Mouse (Mus musculus) liver, postnatal 0 days (tissue): ENCODE measurements around the gene Adamts16. TPM values are rescaled to one million over a fixed set of nuclear protein-coding genes. Genes with fewer than 3 reads are reported as not detected.

Experiments used
- ATAC-seq: fragments of 200-750 bp; cut with Nextera tagmentation; 2 replicates; pipeline ENCODE4 v1.8.0; 2017; ENCODE audit warnings: mild to moderate bottlenecking, moderate library complexity
- DNase-seq: peaks from one replicate; pipeline ENCODE4 v3.0.0-alpha.2; 2016
- H3K27ac ChIP-seq: fragments of 300-500 bp; sonication (generic); 2 replicates; pipeline ENCODE4 v1.5.1; 2014; ENCODE audit warnings: antibody characterized with exemption, moderate library complexity, mild to moderate bottlenecking, low read depth
- H3K27me3 ChIP-seq: fragments of 300-500 bp; sonication (generic); 2 replicates; pipeline ENCODE4 v1.6.1; 2014; ENCODE audit warnings: low read length, control low read depth, mixed read lengths; ENCODE audit not compliant: insufficient read depth
- H3K36me3 ChIP-seq: fragments of 300-500 bp; sonication (generic); replicated peaks from 2 replicates; pipeline ENCODE4 v1.6.1; 2014; ENCODE audit warnings: mild to moderate bottlenecking, control low read depth, low read length, moderate library complexity, mixed read lengths; ENCODE audit not compliant: insufficient read depth
- H3K4me1 ChIP-seq: fragments of 300-500 bp; sonication (generic); 2 replicates; pipeline ENCODE4 v1.6.1; 2014; ENCODE audit warnings: antibody characterized with exemption, mild to moderate bottlenecking, control low read depth; ENCODE audit not compliant: insufficient read depth
- H3K4me2 ChIP-seq: fragments of 300-500 bp; sonication (generic); 2 replicates; pipeline ENCODE4 v1.6.1; 2014; ENCODE audit warnings: low read depth, mild to moderate bottlenecking, low read length, moderate library complexity, mixed read lengths
- H3K4me3 ChIP-seq: fragments of 300-500 bp; sonication (generic); 2 replicates; pipeline ENCODE4 v1.5.1; 2014; ENCODE audit warnings: low read depth, low read length
- H3K9ac ChIP-seq: fragments of 300-500 bp; sonication (generic); replicated peaks from 2 replicates; pipeline ENCODE4 v1.6.1; 2014; ENCODE audit warnings: mild to moderate bottlenecking, moderate library complexity
- H3K9me3 ChIP-seq: fragments of 300-500 bp; sonication (generic); 2 replicates; pipeline ENCODE4 v1.6.1; 2016; ENCODE audit warnings: mild to moderate bottlenecking, control low read depth, low read length, mixed read lengths
- CTCF ChIP-seq: sonication (generic); IDR thresholded peaks from 2 replicates; pipeline ENCODE4 v1.5.1; 2016; ENCODE audit warnings: antibody characterized with exemption, low read depth
- EP300 ChIP-seq: IDR thresholded peaks from 2 replicates; pipeline ENCODE4 v1.6.1; 2016; ENCODE audit warnings: antibody characterized with exemption, low read depth, mild to moderate bottlenecking
- WGBS: fragments of 180-500 bp; shearing (Covaris S2); extraction: QIAGEN DNeasy Blood & Tissue Kit; methylation state at CpG from one replicate; pipeline ENCODE4 v1.1.7; 2014; ENCODE audit not compliant: insufficient replicate concordance; 5-methylcytosine and 5-hydroxymethylcytosine counted together
- polyA plus RNA-seq: library from polyadenylated mRNA; unstranded; fragments of >200 nt; fragmentation: Nextera tagmentation; extraction: Ambion mirVana; gene quantifications from 2 replicates; pipeline ENCODE4 v1.2.1, GENCODE M21; 2015

Adamts16 gene
- polyA plus RNA-seq, 1 experiment from 2014 or later: 0.23 TPM

GRCm38 (mm10) chr13:70837571-70837970 lies 4.0 kb downstream of the Adamts16 start:
- Histone ChIP-seq H3K9me3 (no peaks in the 10 kb centered on the region), H3K4me3 (no peak overlapping the region), H3K9ac (no peak overlapping the region), H3K36me3 (no peaks in the 10 kb centered on the region), H3K4me1 (no peaks in the 10 kb centered on the region), H3K27me3 (peaks cover 17% of the 10 kb centered on the region; the same call in 1 of the 2 replicates), H3K4me2 (no peak overlapping the region), H3K27ac (no peak overlapping the region)
- DNase-seq (no peak), ATAC-seq (no peak)
- 61% methylated on average over 5 of the region's 5 CpGs for WGBS
- TF ChIP-seq CTCF (no peak), EP300 (no peak)

GRCm38 (mm10) chr13:70836246-70836645 lies 5.4 kb downstream of the Adamts16 start:
- TF ChIP-seq EP300 (no peak), CTCF (no peak)
- Histone ChIP-seq H3K4me2 (no peak overlapping the region), H3K27me3 (peaks cover 7% of the 10 kb centered on the region; the same call in 1 of the 2 replicates), H3K4me1 (no peaks in the 10 kb centered on the region), H3K36me3 (no peaks in the 10 kb centered on the region), H3K9me3 (no peaks in the 10 kb centered on the region), H3K27ac (no peak overlapping the region), H3K9ac (no peak overlapping the region), H3K4me3 (no peak overlapping the region)
- ATAC-seq (no peak), DNase-seq (no peak)
- WGBS: 71% methylated on average over 7 of the region's 7 CpGs

GRCm38 (mm10) chr13:70832593-70833138 lies 8.9 kb downstream of the Adamts16 start:
- no peak overlapping the region for H3K9ac ChIP-seq
- H3K9me3 ChIP-seq: no peaks in the 10 kb centered on the region
- no peaks in the 10 kb centered on the region for H3K4me1 ChIP-seq
- H3K27ac ChIP-seq: no peak overlapping the region
- WGBS: 69% methylated on average over 6 of the region's 6 CpGs
- H3K36me3 ChIP-seq: no peaks in the 10 kb centered on the region
- no peak for ATAC-seq
- no peak for TF ChIP-seq EP300
- TF ChIP-seq CTCF: no peak
- no peak for DNase-seq
- H3K27me3 ChIP-seq: no peaks in the 10 kb centered on the region
- H3K4me3 ChIP-seq: no peak overlapping the region
- no peak overlapping the region for H3K4me2 ChIP-seq

- H3K9ac ChIP-seq: no peak overlapping the region
- 71% methylated on average over 4 of the region's 4 CpGs for WGBS
- no peaks in the 10 kb centered on the region for H3K36me3 ChIP-seq
- no peak for DNase-seq
- no peak overlapping the region for H3K4me2 ChIP-seq
- TF ChIP-seq CTCF: no peak
- no peak for TF ChIP-seq EP300
- no peak overlapping the region for H3K27ac ChIP-seq
- no peaks in the 10 kb centered on the region for H3K27me3 ChIP-seq
- ATAC-seq: no peak
- H3K4me3 ChIP-seq: no peak overlapping the region
- no peaks in the 10 kb centered on the region for H3K4me1 ChIP-seq
- H3K9me3 ChIP-seq: no peaks in the 10 kb centered on the region
These were observed 10.6 kb downstream of the Adamts16 start for GRCm38 (mm10) chr13:70831041-70831440.

- no peaks in the 10 kb centered on the region for H3K4me1 ChIP-seq
- H3K27me3 ChIP-seq: no peaks in the 10 kb centered on the region
- ATAC-seq (no peak), DNase-seq (no peak)
- no peaks in the 10 kb centered on the region for H3K9me3 ChIP-seq
- no peaks in the 10 kb centered on the region for H3K36me3 ChIP-seq
- no peak overlapping the region for H3K27ac ChIP-seq
- no peak overlapping the region for H3K4me2 ChIP-seq
- no peak overlapping the region for H3K4me3 ChIP-seq
- no peak overlapping the region for H3K9ac ChIP-seq
- TF ChIP-seq CTCF: no peak
- WGBS: 76% methylated on average over 4 of the region's 4 CpGs
These were observed 14.1 kb downstream of the Adamts16 start for GRCm38 (mm10) chr13:70827507-70827906.

- WGBS: 69% methylated on average over 5 of the region's 5 CpGs
- no peak for TF ChIP-seq EP300
- no peak for TF ChIP-seq CTCF
- no peak overlapping the region for H3K9ac ChIP-seq
- DNase-seq: no peak
- H3K36me3 ChIP-seq: no peaks in the 10 kb centered on the region
- no peaks in the 10 kb centered on the region for H3K27me3 ChIP-seq
- H3K4me2 ChIP-seq: no peak overlapping the region
- H3K9me3 ChIP-seq: no peaks in the 10 kb centered on the region
- ATAC-seq: no peak
- no peak overlapping the region for H3K27ac ChIP-seq
- no peak overlapping the region for H3K4me3 ChIP-seq
- H3K4me1 ChIP-seq: no peaks in the 10 kb centered on the region
These were observed 16.3 kb downstream of the Adamts16 start for GRCm38 (mm10) chr13:70825265-70825664.

GRCm38 (mm10) chr13:70823757-70824156 lies 17.9 kb downstream of the Adamts16 start:
- H3K4me2 ChIP-seq: no peak overlapping the region
- H3K9ac ChIP-seq: no peak overlapping the region
- H3K27me3 ChIP-seq: no peaks in the 10 kb centered on the region
- WGBS: 32% methylated on average over 8 of the region's 8 CpGs
- no peaks in the 10 kb centered on the region for H3K4me1 ChIP-seq
- no peak overlapping the region for H3K4me3 ChIP-seq
- no peak for TF ChIP-seq CTCF
- TF ChIP-seq EP300: no peak
- H3K27ac ChIP-seq: no peak overlapping the region
- H3K36me3 ChIP-seq: no peaks in the 10 kb centered on the region
- no peaks in the 10 kb centered on the region for H3K9me3 ChIP-seq
- DNase-seq: no peak
- ATAC-seq: no peak
